Mouse (Mus musculus) heart, postnatal 0 days (tissue): ENCODE data around the gene Unk. TPM values are rescaled to one million over a fixed set of nuclear protein-coding genes. Genes with fewer than 3 reads are reported as not detected.
A peak's percentile ranks its signal among the peaks of the same experiment; 100 is the strongest.

Experiments
- ATAC-seq: fragments of 200-750 bp; cut with Nextera tagmentation; 2 replicates; pipeline ENCODE4 v1.8.0; 2017; ENCODE audit warnings: low read depth, moderate number of reproducible peaks, moderate library complexity; ENCODE audit not compliant: insufficient read depth
- DNase-seq: peaks from one replicate; pipeline ENCODE4 v3.0.0-alpha.2; 2016; ENCODE audit warnings: low spot score
- H3K27ac ChIP-seq: fragments of 300-500 bp; sonication (generic); 2 replicates; pipeline ENCODE4 v1.5.1; 2014; ENCODE audit warnings: low read depth, mild to moderate bottlenecking
- H3K27me3 ChIP-seq: fragments of 300-500 bp; sonication (generic); 2 replicates; pipeline ENCODE4 v1.6.1; 2014; ENCODE audit warnings: low read length, mixed read lengths; ENCODE audit not compliant: control insufficient read depth, insufficient read depth
- H3K36me3 ChIP-seq: fragments of 300-500 bp; sonication (generic); replicated peaks from 2 replicates; pipeline ENCODE4 v1.6.1; 2014; ENCODE audit warnings: low read length, mixed read lengths; ENCODE audit not compliant: control insufficient read depth, insufficient read depth
- H3K4me1 ChIP-seq: fragments of 300-500 bp; sonication (generic); 2 replicates; pipeline ENCODE4 v1.6.1; 2014; ENCODE audit warnings: antibody characterized with exemption; ENCODE audit not compliant: control insufficient read depth, insufficient read depth
- H3K4me2 ChIP-seq: fragments of 300-500 bp; sonication (generic); 2 replicates; pipeline ENCODE4 v1.6.1; 2014; ENCODE audit warnings: low read depth, mild to moderate bottlenecking, low read length, moderate library complexity
- H3K4me3 ChIP-seq: fragments of 300-500 bp; sonication (generic); 2 replicates; pipeline ENCODE4 v1.5.1; 2014; ENCODE audit warnings: low read depth, low read length
- H3K9ac ChIP-seq: fragments of 300-500 bp; sonication (generic); replicated peaks from 2 replicates; pipeline ENCODE4 v1.6.1; 2014; ENCODE audit warnings: low read depth, low read length, mixed read lengths
- H3K9me3 ChIP-seq: fragments of 300-500 bp; sonication (generic); replicated peaks from 2 replicates; pipeline ENCODE4 v1.6.1; 2016; ENCODE audit warnings: low read length; ENCODE audit not compliant: control insufficient read depth
- CTCF ChIP-seq: IDR thresholded peaks from 2 replicates; pipeline ENCODE4 v1.5.1; 2016; ENCODE audit warnings: antibody characterized with exemption, control low read depth, low read depth
- EP300 ChIP-seq: IDR thresholded peaks from 2 replicates; pipeline ENCODE4 v1.6.1; 2016; ENCODE audit warnings: antibody characterized with exemption, low read depth
- WGBS: fragments of 180-500 bp; shearing (Covaris S2); extraction: QIAGEN DNeasy Blood & Tissue Kit; methylation state at CpG from one replicate; pipeline ENCODE4 v1.1.7; 2014; 5-methylcytosine and 5-hydroxymethylcytosine counted together
- polyA plus RNA-seq: library from polyadenylated mRNA; unstranded; fragments of >200 nt; fragmentation: Nextera tagmentation; extraction: Ambion mirVana; gene quantifications from 2 replicates; pipeline ENCODE4 v1.2.1, GENCODE M21; 2015
- total RNA-seq: library from RNA; depleted of rRNA; stranded (reverse); fragments of >200 nt; gene quantifications from 2 replicates; pipeline ENCODE4 v1.2.3, GENCODE M21; 2014; ENCODE audit warnings: low replicate concordance

The Unk gene
- total and polyA plus RNA-seq, 2 experiments from 2014 or later = 9.5 to 26.1 TPM

DNA sequence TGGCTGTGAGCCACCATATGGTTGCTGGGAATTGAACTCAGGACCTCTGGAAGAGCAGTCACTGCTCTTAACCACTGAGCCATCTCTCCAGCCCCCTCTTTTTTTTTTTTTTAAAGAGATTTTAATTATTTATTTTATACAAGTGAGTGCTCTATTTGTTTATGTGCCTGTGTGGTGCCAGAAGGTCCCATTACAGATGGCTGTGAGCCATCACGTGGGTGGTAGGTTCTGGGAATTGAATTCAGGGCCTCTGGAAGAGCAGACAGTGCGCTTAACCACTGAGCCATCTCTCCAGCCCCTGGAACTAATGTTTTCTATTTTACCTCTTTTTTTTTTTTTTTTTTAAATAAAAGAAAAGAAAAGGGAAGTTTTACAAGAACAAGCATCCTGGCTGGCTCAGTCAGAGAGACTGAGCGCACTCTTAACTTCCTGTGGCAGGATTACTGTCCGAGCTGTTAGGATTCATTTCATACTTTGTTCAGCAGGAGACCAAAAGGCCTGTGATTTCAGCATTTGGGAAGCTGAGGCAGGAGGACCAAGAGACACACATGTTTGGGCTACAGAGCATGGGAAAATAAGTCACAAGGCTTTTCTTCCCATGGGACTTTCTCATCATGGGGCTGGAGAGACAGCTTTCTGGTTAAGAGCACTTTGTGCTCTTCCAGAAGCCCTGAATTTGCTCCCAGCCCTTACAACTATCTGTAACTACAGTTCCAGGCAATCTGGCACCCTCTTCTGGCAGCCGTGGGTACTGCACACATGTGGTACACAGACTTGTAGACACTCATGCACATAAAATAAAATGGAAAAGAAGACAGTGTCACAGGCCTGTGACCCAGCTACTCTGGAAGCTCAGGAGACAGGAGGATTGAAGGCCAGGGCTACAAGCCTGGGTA lies 66.3 kb downstream of the Unk start:
- DNase-seq (no peak), ATAC-seq (no peak)
- no peak overlapping the region for H3K9ac ChIP-seq
- H3K9me3 ChIP-seq = no peaks in the 10 kb centered on the region
- no peaks in the 10 kb centered on the region for H3K36me3 ChIP-seq
- H3K4me1 ChIP-seq = peaks cover 32% of the 10 kb centered on the region
- H3K27ac ChIP-seq = 0 out of 2 replicates have a peak overlapping the region, but pooled peaks have one; percentile 7
- TF ChIP-seq EP300 (no peak), CTCF (peak; percentile 42)
- H3K4me2 ChIP-seq = no peak overlapping the region
- no peak overlapping the region for H3K4me3 ChIP-seq
- no peaks in the 10 kb centered on the region for H3K27me3 ChIP-seq
- WGBS = 77% methylated on average over 5 of the region's 5 CpGs

DNA sequence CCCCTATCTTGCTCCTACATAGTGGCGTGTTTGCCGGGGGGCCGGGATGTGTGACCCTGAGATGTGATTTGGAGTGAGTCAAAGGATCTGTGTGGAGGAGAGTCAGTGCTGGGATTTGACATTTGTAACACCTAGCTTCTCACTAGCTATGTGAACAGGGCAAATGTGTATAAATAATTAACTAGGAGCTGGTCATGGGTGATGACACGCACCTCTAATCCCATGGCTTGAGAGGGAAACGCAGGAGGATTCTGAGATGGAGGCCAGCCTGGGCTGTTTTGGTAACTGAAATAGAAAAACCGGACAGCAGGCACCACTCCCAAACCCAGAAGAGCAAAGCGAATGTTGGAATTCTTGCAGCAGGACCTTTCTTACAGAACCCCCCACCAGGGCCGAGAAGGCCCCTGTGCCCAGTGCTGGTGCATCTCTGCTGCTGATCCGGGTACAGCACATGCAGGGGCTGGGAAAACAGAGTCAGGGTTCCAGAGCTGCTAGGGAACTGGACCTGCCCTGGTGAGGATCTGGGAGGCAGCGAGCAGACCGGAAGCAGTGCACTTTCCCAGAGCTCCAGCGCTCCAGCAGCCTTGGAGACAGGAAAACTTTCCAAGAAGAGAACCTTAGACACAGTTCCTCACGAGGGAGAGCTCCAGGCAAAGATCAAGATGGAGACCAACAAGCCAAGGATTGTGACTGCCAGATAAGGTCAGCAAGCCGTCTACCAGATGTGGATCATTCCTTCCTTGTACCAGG lies 68.8 kb downstream of the Unk start:
- H3K4me1 ChIP-seq = peaks cover 47% of the 10 kb centered on the region
- DNase-seq = no peak
- H3K4me2 ChIP-seq = no peak overlapping the region
- H3K4me3 ChIP-seq = no peak overlapping the region
- H3K9me3 ChIP-seq = no peaks in the 10 kb centered on the region
- WGBS = 59% methylated on average over 14 of the region's 14 CpGs
- no peak overlapping the region for H3K9ac ChIP-seq
- TF ChIP-seq CTCF = no peak
- TF ChIP-seq EP300 = no peak
- no peaks in the 10 kb centered on the region for H3K27me3 ChIP-seq
- no peaks in the 10 kb centered on the region for H3K36me3 ChIP-seq
- no peak for ATAC-seq
- H3K27ac ChIP-seq = peak overlapping the region; percentile 82

DNA sequence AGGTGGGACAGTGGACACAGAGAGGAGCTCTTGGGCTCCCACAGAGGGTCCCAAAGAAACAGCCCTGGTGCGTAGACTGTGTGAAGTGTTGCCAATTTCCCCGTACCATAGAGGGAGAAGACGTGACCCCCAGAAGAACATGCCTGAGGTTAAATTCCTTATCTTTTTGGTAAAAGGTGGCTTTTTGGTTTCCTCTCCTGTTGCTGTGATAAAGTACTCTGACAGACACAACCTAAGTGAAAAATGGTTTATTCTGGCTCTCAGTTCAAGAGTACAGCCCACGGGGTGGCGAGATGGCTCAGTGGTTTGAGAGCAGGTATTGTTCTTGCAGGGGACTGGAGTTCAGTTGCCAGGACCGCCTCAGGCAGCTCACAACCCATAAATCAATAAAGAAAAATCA lies 69.3 kb downstream of the Unk start:
- no peak for TF ChIP-seq EP300
- no peak for TF ChIP-seq CTCF
- H3K36me3 ChIP-seq = no peaks in the 10 kb centered on the region
- no peak overlapping the region for H3K4me3 ChIP-seq
- DNase-seq (no peak), ATAC-seq (no peak)
- no peak overlapping the region for H3K9ac ChIP-seq
- H3K27me3 ChIP-seq = no peaks in the 10 kb centered on the region
- H3K27ac ChIP-seq = peak overlapping the region; percentile 82
- no peaks in the 10 kb centered on the region for H3K9me3 ChIP-seq
- WGBS = 83% methylated on average over 6 of the region's 6 CpGs
- H3K4me2 ChIP-seq = no peak overlapping the region
- H3K4me1 ChIP-seq = peaks cover 49% of the 10 kb centered on the region

DNA sequence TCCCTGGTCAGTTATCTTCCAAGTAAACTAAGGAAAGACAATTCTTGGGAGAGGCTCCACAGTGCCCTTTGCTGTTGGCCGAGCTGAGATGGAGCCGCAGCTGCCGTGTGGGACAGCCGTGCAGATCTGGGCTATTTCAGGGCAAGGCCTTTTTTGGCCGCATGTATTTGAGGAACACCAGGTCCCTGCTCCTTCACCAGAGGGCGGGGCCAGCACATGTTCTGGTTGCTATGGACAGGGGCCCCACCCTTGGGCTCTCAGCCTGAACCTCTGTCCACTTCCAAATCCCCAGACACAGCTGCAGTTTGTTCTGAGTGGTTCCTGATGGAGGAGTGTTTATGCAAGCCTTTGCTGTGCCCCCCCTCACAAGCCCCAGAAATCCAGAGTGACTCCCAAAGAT lies 70.3 kb downstream of the Unk start:
- Histone ChIP-seq H3K36me3 (peaks cover 4% of the 10 kb centered on the region; the same call in 1 of the 2 replicates), H3K4me3 (no peak overlapping the region), H3K4me1 (peaks cover 52% of the 10 kb centered on the region), H3K9ac (no peak overlapping the region), H3K4me2 (no peak overlapping the region), H3K9me3 (no peaks in the 10 kb centered on the region), H3K27ac (peak overlapping the region; percentile 82), H3K27me3 (no peaks in the 10 kb centered on the region)
- DNase-seq (peak; percentile 87), ATAC-seq (peak; percentile 57)
- WGBS = 15% methylated on average over 6 of the region's 6 CpGs
- TF ChIP-seq EP300 = 0 out of 2 replicates have a peak, but pooled peaks have one; percentile 45
- no peak for TF ChIP-seq CTCF

DNA sequence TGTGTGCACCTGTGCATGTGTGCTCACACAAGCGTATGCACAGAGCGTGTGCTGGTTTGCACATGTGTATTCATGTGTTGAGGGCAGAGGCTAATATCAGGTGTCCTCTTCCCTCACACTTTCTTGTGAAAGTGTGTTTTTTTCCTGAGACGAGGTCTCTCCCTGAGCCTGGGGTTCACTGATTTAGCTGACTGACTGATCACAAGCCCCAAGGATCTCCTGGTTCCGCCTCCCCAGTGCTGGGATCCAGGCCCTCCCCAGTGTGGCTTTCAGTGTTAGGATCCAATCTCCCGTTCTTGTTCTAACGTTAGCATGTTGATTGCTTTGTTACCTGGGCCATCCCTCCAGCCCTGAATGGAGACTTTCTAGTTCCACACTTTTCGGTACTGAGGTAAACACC lies 70.7 kb downstream of the Unk start:
- 73% methylated on average over 7 of the region's 7 CpGs for WGBS
- Histone ChIP-seq H3K36me3 (peaks cover 8% of the 10 kb centered on the region; the same call in 1 of the 2 replicates), H3K27ac (peak overlapping the region; percentile 82), H3K9ac (no peak overlapping the region), H3K4me3 (no peak overlapping the region), H3K4me2 (no peak overlapping the region), H3K27me3 (no peaks in the 10 kb centered on the region), H3K9me3 (no peaks in the 10 kb centered on the region), H3K4me1 (peaks cover 52% of the 10 kb centered on the region)
- ATAC-seq (no peak), DNase-seq (no peak)
- TF ChIP-seq EP300 (no peak), CTCF (no peak)
